Mouse (Mus musculus) layer of hippocampus, adult 9-11 months (tissue): ENCODE results near the gene Vmn2r33.
"Not testable (repeated sequence)": the region's sequence is repeated elsewhere in the genome, so short reads cannot be mapped to it uniquely, and the experiment has no call there.

ENCODE experiments used
- DNase-seq: peaks from one replicate; pipeline ENCODE4 v3.0.0; 2022

The Vmn2r33 gene

DNA sequence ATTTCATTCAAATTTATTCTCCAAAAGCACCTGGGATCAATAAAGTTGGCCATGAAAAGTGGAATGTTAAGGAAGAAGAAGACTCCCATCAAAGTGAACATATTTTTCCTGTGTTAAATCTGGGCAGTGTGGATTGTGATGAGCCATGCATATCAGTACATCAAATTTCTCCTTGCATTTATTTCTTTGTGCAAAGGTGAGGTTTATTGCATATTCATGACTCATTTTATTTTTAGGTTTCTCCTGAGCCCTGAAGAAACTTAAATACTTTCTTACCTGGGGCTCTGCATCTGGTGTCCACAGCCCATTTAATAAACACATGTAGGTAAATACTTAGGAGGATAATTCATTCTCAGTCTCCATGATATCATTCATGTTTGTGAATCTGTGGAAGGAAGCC is at the start of gene Vmn2r33:
TSS of gene Vmn2r33 (minus strand) at position 101 of the 400 bp plus-strand sequence.
- not testable (repeated sequence) for DNase-seq
